Mouse (Mus musculus) heart, adult 11 months (tissue): ENCODE measurements at regions not wholly inside any gene's neighbourhood (a gene's known extent, or its start where the extent isn't known, plus 50 kb on each side); places are given as distances from the start of the nearest gene placed in this dataset.
"Not testable (repeated sequence)": the region's sequence is repeated elsewhere in the genome, so short reads cannot be mapped to it uniquely, and the experiment has no call there.

ENCODE experiments used
- DNase-seq: peaks from one replicate; pipeline ENCODE4 v3.0.0; 2022

DNA sequence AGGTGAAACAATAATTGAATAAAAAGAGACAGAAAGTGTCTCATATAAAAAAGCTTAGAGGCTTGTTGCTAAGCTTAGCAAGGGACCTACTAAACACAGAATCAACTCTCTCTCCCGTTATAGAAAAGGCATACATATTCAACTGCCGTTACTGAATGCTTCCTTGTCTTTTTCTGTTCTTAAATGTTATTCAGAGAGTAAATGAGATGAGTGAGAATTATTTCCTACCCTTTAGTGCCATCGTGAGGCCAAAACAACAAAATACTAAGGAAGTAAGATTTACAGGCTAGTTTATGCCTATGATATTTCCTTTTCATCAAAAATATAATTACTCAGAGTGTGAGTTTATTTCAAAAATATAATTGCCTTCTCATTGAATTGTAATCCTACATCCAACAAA, 686.6 kb upstream of the 1700008P02Rik start:
- no peak for DNase-seq

DNA sequence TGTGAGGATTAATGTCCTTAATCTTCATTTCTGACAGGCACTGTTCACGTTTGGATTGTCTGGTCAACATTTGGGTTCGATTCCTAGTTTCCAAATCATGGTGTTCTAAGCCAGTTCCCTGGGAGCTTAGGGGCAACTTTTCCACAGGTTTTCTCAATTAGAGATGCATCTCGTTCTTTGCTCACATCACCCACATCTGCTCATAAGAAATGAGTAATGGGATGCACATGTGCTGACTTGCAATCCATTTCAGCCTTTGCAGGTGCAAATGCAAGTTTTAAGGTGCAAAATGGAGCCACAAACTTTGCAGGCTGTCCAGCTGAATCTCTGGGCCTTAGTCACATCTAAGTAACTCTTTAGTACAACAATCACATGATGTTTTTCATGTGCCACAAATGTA, 678.3 kb upstream of the 1700008P02Rik start:
- DNase-seq: no peak

DNA sequence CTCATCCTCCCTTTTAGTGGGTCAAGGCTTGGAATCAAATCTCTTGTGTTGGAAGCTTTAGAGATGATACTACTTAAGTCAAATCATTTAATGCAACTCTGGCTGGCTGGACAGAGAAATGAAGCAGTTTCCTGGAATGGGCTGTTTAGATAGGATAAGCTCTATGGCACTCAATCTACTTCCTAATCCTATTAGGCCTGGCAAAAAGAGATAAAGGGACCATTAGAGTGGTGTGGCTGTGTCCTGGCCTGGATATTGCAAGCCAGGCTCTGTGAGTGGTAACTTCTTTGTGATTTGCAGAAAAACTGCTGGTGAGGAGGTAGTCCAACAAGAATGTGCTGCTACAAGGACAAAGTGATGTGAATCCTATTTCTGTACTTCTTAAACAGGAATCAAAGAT, 670.8 kb upstream of the 1700008P02Rik start:
- DNase-seq: no peak

DNA sequence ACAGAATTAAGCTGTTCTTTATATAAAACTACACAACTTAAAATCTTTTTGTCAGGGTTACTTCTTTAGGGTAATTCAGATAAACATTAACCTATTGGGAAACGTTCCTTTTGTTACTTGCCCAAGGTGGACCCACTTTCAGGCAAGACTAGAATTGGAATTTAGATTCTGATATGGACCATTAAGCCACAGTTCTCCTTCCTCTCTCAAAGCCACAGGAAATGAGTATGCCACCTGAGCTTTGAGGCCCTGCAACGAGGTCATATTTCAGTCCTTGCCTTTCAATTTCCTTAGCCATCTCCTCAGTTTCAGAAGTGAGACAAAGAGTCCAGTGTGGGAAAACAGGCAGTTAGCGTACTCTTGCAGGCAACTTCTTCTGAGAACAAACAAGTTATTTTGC, 637.3 kb upstream of the 1700008P02Rik start:
- no peak for DNase-seq

DNA sequence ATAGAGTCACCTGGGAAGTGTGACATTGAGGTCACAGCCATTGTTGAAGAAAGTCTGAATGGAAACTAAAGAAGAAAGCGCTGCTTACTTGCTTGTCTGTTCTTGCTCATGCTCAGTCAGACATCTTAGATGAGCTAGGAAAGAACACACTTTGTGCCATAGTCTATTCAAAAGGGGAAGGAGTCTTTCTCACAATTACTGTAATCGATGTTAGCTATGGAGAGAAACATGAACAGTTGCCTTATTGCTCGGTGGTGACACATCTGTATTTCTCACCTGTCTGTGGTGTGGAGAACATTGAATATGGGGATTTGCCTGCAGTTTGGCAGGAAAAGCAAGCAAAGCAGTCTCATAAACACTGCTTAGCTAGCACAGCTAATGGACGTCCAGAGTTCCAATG, 628.1 kb upstream of the 1700008P02Rik start:
- no peak for DNase-seq

DNA sequence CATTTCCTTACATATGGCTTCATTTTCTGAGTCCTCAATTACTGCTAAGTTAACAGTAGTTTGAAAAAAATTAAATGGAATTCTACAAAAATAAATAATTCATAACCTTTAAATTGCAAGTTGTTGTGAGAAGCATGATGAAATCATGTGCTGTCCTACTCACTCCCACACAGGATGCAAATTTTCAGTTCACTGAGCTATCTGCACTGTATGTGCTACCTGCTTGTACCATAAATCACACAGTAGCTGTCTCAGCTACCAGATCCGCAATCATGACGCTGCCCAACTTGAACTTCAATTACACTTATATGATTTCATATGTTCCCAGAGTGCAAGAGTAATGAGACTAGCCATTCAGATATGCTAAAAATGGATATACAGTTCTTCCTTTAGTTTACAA, 609.5 kb upstream of the 1700008P02Rik start:
- DNase-seq: no peak

DNA sequence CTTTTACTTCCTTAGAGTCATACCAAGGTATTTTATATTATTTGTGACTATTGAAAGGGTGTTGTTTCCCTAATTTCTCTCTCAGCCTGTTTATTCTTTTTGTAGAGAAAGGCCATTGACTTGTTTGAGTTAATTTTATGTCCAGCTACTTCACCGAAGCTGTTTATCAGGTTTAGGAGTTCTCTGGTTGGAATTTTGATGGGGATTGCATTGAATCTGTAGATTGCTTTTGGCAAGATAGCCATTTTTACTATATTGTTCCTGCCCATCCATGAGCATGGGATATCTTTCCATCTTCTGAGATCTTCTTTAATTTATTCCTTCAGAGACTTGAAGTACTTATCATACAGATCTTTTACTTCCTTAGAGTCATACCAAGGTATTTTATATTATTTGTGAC, 568.3 kb upstream of the 1700008P02Rik start:
- DNase-seq: not testable (repeated sequence)

DNA sequence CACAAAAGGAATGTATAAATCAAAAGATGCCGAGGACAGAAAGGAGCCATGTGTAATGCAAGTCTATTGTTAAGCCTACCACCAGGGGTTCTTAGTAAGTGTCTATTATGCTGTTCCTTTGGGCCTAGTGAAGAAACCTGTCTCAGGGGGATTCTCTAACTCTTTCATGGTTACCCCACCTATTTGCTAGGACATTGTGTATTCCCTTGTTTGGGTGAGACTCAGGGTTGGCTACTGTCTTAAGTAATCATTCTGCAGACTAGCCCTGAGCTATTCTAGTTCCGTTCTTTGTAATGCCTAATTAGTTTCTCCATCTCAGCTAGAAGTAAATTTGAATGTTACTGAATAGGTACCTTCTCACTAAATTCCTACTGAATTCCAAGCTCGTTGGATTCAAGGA, 546.4 kb upstream of the 1700008P02Rik start:
- DNase-seq: no peak

DNA sequence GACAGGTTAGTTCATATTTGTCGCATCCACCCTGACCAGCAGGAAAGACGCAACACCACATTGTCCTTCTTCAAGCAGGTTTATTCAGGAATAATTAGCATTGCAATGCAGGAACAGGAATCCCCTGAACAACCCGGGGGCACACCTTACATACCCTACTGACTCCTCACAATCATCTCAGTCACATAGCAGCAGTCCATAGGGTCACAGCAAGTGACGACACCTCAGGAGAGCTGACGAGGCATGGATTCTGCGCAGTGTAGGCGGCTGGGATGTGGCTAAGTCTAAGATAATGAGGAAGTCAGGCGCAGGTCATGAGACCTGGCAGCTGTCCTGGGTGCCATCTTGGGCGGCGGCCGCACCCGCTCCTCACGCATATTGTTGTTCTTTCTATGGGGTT, 518.8 kb upstream of the 1700008P02Rik start:
- DNase-seq: peak; percentile 50

DNA sequence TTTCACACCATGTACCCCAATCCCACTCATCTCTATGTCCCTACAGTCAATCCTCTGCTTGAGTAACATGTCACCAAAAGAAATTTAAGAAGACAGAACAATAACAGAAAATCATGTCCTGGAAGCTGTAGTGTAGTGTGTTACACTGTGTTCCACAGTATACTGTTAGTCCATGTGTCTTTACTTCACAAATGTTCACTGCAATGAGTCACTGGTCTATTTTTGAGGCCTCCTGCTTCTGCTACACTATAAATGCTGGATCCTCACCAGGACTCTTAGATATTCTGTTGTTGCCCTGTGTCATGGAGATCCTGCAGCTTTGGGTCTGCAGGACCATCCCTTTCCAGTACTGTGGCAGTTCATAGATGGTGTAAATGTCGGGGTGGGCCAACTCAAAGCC, 514.5 kb upstream of the 1700008P02Rik start:
- DNase-seq: no peak
